Mouse (Mus musculus): ENCODE data around the gene Bcl6.
A peak's percentile ranks its signal among the peaks of the same experiment; 100 is the strongest.

Gene Bcl6

DNA sequence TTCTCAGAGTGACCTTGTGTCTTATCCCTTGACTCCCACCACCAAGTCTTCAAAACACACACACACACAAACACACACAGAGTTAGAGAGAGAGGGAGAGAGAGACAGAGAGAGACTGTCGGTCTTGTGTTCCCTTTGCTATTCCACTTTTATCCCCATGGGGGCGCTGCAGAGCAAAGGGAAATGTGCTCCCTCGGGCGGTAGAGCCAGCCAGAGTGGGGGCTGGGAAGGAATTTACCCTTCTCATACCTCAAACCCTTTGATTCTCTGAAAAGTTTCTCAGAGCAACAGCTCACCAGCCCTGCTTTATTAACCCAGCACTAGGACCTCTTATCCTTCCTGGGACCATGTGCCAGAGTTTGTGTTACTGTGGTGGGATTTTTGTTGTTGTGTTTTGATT, 2.5 kb upstream of the Bcl6 start:
- DNase-seq (ENCODE audit: low read depth in 1 of 2, low spot score in 2 of 2), result peak; percentile 51 to 74

DNA sequence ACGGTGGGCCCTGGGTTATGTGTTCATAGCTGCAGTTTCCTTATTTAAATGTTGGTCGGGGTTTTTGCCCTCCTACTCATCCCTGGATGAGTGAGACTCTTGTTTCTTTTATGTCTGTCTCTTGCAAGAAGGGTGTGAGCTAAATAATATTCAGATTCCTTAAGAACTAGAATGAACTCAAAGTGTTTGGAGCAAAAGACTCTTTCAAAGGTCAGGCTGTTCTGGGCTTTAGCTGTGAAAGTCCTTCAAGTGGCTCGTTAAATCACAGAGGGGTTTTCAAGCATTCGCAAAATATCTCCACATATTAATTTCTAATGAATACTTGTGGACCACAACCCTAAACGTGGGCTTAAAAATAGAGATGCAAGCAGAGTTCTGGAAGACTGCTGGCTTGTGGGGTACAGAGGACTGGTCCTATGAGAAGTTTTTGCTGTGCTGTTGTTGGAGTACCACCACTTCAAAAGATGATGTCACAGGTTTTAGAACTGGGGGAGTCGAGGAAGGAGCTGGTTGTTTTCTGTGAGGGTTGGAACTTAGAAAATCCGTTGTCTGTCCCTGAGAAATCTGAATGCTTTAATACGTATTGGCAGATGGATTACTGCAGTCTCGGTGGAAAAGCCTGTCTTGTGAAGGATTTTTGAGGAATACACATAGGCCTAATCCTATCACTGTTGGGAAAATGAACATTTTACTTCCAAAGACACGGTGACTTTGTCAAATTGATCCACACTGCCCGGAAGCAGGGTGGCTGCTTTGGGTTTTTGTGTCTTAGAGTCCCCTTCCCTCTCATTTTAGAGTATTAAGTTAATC, 1.7 kb upstream of the Bcl6 start:
- DNase-seq (ENCODE audit: low read depth in 1 of 2, low spot score in 2 of 2), result no peak

DNA sequence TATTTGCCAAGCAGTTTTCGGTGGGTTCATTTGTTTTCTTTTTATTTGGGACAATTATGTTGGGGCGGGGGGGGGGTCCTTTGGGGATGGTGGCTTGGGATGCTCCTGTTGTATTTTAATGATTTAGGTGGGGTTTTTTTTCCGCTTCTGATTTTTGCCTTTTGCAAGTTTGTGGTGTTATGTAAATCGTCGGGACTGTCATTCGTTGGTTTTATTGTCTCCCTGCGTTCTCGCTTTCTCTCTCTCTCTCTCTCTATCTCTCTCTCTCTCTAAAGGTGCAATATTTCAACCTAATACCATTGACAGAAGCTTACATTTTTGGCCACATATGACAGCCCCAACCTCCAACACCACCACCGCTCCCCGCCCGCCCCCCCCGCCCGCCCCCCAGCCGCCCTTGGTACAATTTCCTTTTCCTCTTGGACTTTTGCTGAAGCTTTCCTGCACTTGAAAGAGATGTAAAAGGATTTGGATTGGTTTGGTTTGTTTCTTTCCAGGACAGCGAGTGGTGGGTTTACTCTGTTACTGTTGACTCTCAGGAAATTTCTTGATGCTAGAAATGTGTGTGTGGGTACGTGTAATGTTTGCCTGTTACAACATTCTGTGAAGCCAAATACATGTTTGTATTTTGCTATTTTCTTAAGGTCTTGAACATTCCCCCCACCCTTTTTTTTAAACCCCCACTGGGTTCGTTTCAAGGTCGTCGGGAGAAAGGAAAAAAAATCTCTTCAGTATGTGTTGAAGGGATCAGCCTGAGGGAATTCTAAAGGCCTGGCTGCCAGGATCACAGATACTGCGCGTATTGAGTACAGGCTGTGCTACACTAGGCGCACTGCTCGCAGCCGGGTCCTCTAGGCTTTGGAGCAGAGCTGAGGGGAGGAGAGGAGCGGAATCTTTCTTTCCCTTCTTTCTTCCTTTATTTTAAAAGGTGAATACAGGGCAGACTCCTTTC, 833 bp upstream of the Bcl6 start:
- DNase-seq (ENCODE audit: low read depth in 1 of 2, low spot score in 2 of 2), result no peak

DNA sequence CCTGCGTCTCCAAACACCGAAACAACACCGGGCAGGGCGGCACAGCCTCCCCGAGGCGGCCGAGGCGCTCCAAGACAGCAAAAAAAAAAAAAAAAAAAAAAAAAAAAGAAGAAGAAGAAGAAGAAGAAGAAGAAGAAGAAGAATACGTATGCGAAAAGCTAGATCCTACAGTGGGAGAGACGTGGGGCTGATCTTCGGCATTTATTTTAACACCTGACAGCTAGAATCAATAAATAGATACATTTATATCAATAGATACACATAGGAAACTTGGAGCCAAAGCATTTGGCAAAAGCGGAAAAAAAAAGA, 541 bp downstream of the Bcl6 start:
- no peak for DNase-seq (ENCODE audit: low read depth in 1 of 2, low spot score in 2 of 2)

DNA sequence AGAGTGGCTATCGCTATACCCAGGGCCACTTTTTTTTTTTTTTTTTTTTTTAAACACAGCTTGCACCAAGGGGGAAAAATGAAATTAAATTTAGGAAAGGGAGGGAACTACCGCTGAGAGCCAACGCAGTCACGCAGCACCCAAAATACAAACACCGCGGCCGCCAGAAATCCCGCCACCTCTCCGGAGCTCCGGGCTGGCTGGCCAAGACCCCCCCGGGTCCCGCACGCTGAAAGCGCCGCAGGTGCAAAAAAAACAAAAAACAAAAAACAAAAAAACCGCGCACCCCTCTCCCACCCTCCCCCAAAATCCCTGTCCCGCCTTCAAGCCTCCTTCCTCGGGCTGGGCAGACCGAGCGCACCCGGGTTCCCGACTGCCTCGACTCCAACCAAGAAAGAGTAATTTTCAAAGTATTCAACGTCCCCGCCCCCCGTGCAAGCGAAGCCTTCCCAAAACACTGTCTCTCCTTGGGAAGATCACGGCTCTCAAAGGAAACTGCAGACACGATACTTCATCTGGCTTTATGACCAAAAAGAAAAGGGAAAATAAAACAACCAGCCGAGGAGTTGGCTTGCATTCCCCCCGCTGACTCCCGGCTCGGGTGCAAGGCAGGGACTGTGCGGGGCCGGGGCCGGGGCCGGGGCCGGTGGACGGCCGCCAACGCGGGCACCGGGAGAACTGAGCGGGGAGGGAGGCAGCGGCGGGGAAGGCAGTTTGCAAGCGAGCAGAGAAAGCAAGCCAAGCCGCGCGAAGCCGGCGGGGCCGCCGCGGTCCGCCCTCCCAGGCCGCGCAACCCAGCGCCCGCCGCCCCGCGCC, 1.1 kb downstream of the Bcl6 start:
- DNase-seq (ENCODE audit: low read depth in 1 of 2, low spot score in 2 of 2), result no peak

DNA sequence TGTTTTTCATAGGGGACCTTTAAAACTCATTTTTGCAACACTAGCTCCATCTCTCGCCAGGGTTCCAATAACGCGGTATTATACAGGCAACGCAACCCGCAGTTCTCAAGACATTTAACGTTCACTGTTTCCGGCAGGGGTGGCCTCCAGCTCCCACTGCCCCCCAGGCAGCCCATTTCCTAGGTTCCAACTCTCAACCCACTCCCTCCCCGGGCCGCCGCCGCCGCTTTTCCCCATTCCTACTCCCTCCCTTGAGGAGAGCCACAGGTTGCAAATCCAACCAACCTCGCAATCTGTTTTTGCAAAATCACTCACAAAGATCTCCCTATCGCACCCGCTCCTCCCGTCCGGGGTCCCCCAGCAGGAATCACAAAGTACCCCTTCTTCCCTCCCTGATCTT, 1.8 kb downstream of the Bcl6 start:
- DNase-seq (ENCODE audit: low read depth in 1 of 2, low spot score in 2 of 2), result no peak

DNA sequence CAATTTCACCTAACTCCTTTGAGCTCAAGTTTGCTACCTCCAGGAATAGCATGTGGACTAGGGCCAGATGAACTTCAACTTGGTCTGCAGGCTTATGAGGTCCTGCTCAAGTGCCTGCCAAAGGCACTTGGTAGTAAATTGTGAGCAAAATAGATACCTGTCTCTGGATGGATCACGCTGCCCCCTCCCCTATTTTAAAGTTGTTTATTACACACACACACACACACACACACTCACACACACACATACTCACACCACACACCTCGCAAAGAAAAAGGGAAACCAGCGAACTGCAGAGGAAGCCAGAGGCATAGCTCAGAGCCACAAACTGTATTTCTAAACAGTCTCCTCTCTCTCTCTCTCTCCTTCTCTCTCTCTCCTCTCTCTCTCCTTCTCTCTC, 2.5 kb downstream of the Bcl6 start:
- no peak for DNase-seq (ENCODE audit: low read depth in 1 of 2, low spot score in 2 of 2)

DNA sequence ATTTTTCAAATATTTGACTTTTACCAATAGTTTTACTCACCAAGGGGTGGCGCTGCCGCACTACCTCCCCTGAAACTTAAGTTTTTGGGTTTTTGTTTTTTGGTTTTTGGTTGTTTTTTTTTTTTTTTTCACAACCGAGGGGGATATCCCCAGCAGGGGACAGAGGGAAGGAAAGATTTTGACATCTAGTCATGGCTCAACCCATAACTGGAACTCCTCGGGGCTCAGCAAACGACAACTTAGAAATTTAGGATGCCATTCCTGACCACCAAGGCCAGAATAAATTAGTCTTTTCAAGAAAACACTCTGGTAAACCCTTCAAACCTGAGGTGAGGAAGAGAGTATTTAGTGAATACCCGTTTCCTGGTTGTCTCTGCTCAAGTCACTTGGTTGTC, 3.2 kb downstream of the Bcl6 start:
- DNase-seq (ENCODE audit: low read depth in 1 of 2, low spot score in 2 of 2), result peak in 1 of 2 experiments; percentile 53

DNA sequence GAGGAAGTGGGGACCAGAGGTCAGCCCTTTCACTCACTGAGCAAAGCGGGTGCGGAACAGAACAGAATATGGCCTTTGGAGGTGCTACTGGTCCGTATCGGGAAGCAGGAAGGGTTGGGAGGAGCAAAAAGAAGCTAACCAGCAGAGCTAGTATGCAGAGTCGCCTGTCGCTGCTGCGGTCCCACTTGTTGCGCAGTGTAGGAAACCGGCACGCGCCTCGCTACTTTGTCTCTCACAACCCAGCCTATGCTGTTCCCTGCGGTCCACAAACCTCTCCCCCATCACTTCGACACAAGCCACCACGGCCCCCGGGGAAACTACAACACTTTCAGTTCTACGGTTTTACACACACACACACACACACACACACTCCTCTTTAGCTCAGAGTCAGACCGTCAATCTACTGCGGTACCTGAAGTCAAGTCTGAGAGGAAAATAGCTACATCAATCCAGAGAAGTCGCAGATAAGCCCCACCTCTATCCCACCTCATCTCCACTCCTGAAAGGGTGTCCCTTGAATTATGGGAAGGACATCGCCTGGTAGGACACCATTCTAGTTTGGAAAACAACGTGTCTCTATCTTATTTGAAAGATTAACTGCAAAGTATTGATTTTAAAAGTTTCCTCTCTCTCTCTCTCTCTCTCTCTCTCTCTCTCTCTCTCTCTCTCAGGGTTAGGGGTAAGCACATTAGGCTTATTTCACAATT, 3.7 kb downstream of the Bcl6 start:
- peak in 1 of 2 experiments; percentile 68 for DNase-seq (ENCODE audit: low read depth in 1 of 2, low spot score in 2 of 2)

DNA sequence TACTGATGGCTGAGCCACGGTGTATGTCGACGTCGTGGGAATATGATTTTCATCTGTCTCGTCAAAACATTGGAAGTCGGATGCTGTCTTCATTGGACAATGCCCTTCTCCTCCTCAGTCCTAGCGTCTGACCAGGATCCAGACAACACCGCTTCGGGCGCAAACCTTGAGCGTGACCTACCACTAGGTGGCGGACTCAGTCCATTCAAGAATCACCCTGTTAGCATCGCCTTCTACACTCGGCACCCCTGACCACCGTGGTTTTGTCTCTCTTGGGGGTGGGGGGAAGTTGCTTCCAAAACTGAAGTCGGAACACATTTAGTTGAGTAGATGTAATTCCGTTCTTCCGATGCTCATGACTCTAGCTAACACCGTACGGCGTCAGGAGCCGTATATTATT, 4.5 kb downstream of the Bcl6 start:
- DNase-seq (ENCODE audit: low read depth in 1 of 2, low spot score in 2 of 2), result peak; percentile 52 to 76

DNA sequence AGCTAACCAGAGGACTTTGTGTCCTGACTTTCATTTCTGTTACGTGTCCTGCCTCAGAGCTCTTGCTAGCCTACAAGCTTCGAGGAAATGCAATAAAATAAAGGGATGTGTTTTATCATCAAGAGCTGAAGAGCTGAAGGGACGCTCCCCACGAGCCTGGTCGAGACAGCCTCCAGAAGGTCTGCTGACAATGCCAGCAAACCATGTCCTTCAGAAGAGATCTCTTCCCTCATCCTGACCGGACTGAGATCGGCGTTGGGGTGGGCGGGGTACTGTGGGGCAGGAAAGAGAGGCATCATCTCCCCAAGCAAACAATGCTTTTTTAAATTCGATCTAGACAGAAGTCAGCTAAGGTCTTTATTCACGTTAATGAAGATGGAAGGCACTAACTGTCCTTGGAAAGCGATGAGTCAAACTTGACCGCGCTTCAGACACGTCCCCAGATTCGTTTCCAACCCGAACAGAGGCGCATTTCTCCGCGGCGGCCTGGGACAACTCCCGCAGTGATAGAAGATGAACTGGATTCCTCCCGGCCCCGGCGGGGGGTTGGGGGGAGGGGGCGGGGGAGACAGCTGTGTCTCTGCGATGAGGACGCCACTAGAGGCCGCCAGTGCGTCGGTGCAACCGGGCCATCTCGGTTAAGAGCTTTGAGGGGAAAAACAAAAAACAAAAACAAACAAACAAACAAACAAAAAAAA, 5.6 kb downstream of the Bcl6 start:
- DNase-seq (ENCODE audit: low read depth in 1 of 2, low spot score in 2 of 2), result no peak

DNA sequence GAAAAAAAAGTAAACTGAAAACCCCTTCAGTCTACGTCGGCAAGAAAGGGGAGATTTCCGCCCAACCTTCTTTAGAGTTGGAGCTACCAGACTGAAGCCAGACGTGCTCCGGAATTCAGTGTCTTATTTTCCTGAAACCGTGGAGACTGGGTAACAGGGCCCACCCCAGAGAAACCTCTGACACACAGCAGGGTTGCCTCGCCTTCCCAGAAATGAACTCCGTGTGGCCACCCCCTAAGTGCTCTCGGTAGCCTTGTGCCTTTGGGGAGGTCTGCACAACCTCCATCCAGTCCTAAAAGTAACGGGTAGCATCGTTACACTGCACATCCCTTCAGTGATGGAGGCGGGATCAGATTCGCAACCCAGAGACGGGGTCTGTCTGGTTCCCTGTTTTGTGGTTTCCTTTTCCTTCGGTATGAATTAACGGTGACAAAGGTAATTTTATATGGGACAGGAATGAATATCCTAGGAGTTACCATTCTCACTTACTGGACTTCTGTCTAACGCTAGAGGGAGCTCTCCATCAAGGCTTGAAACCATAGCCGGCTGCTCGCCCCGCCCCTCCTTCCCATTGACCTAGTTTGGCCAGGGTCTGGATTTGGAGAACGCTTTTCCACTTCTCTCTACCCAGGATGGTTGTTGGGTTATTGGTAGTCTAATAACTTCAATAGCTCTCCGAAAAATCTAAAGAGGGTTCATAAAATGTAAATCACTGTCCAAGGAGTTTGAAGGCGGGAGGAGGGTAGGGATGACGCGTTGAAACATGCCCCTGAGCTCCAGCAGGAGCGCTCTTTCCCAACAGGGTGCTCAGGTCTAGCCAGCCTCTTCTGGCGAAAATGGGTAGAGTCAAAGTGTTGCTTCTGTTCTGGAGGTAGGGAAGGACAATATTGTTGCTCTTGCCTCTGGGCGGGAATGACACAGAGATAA, 6.5 kb downstream of the Bcl6 start:
- DNase-seq (ENCODE audit: low read depth in 1 of 2, low spot score in 2 of 2), result peak in 1 of 2 experiments; percentile 52

DNA sequence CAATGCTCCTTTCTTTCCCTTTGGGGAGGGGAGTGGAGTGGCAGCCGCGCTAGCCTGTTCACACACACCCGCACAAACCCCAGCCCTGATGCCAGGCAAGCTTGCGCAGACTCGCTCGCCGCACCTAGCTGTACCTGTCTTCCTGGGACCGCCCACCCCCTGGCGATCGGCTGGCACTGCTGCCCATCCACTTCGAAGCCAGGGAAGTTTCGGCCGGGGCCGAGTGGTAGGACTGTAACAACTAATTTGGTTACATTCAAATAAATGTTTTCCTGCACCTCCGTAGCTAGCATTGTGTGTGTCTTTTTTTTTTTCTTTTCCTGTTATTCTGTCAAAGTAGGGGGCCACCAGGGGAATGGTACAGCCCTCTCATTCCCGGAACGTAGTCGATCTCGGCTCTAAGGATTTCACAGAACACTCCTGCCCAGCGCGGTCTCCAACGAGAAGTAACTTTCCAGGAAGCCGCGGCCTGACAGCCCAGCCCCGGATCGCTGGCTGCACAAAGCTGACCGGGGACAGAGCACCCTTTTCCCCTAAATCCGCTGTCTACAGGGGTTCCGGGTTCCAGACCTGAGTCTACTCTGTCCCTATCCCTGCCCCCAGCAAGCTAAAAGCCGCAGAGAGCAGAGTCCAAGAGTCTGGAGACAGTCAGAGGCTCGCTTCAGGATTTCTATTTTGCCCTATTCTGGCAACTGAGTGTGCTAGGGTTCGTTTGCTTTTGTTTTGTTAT, 7.5 kb downstream of the Bcl6 start:
- DNase-seq (ENCODE audit: low read depth in 1 of 2, low spot score in 2 of 2), result no peak

DNA sequence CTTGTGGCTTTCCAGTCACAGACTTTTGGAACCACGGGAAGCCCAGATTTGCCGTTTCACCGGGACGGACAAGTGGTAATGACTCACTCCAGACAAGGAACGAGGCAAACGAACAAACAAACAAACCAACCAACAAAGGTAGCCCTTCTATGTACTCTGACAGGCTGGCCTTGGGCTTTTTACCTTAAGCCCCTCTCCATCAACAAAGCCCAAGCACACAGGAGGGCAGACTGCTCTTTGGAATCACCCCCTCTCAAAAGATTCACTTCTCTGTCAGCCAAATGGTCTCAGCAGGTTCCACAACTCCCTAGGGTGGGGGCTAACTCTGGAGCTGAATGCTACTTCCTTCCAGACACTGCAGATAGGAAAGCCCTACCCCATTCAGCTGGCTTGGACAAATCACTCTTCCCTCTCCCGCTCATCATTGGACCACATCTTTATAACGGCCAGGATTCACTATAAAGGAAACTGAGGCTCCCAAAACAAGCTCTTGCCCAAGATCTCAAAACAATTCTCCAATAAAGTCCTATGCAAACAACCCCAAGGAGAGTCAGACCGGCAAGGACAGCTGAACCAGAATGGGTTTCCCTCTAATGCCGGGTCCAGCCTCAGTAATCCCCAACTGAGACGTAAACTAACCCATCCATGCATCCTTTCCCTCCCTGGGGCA, 8.3 kb downstream of the Bcl6 start:
- DNase-seq (ENCODE audit: low read depth in 1 of 2, low spot score in 2 of 2), result no peak

DNA sequence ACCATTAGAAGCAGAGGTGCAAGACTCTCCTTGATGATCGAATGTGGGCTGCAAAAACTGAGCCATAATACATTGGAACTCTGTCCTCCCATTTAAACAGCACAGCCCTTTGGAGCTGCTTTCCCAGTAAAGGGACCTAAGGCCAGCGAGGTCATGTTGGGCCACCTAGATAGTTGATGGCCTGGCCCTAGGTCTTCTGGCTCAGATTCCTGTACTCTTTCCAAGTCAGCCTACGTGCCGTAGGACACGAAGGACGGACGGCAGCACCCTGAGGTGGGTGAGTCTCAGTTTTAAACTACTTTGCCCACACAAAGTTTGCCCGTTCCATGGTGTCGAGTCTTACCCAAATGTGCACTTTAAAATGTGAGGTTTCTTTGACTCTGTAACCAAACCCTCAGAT, 9.2 kb downstream of the Bcl6 start:
- DNase-seq (ENCODE audit: low read depth in 1 of 2, low spot score in 2 of 2), result no peak

DNA sequence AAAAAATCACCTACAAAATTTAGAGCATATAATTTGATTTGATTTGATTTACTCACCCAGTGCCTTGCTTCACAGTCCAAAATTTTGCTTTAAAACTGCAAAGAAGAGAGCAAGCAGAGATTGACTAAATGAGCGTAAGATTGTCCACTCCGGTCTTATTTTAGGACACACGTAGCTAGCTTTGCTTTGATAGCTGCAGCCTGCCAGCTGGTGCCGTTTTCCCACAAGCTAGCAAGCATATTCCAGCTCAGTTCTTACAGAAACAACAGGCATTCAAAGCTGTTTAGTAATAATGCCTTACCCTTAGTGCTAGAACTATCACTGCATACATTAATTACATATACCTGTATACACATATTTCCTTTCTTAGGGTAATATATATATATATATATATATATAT, 10.2 kb downstream of the Bcl6 start:
- no peak for DNase-seq (ENCODE audit: low read depth in 1 of 2, low spot score in 2 of 2)

DNA sequence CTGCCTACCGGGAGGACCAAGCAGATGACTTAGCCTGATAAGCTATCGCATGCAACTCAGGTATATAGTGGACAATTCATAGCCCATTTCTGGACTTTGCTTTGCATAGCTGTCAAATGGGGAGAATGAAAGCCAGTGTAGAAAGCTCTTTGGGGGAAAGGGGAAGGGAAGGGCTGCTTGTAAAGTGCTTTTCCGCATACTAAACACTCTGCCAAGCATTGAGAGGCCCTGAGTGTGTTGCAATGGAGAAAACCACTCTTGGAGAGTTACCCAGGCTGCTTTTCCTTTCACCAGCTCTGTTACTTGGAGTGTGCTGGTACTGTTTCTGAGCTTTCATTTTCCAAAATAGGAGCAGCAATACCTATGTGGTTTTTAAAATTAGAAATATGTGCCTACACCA, 10.9 kb downstream of the Bcl6 start:
- DNase-seq (ENCODE audit: low read depth in 1 of 2, low spot score in 2 of 2), result no peak

DNA sequence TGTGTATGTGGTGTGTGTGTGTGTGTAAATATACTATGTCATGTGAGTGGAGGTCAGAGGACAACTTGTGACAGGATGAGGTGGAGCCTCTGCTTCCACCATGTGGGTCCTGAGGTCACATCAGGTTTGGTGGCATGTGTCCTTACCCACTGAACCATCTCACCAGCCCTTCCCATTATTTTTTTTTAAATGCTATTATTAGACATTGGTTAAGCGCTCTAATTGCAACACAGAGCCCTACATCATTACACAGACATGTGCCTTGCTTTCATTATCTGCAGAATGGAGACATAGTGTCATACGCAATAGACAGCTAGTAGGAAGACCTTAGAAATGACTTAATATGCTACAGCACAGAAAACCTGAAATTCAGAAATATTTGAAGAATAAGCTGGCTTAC, 12.5 kb downstream of the Bcl6 start:
- no peak for DNase-seq (ENCODE audit: low read depth in 1 of 2, low spot score in 2 of 2)
